Mouse (Mus musculus): ENCODE results near the gene Ift122. TPM values are rescaled to one million over a fixed set of nuclear protein-coding genes. Genes with fewer than 3 reads are reported as not detected.

Gene Ift122
- total RNA-seq, 2 experiments from 2014 or later = 0.38 TPM; not detected in 1

- ATAC-seq (replicated peaks; ENCODE audit: low FRiP score, poor library complexity, severe bottlenecking) = no peak
Measured at GRCm38 (mm10) chr6:115886894-115887293, 33.6 kb downstream of the Ift122 start.

GRCm38 (mm10) chr6:115888296-115888695 is 35.0 kb downstream of the Ift122 start:
- ATAC-seq (replicated peaks; ENCODE audit: low FRiP score, poor library complexity, severe bottlenecking) = no peak

GRCm38 (mm10) chr6:115890601-115891000 is 37.3 kb downstream of the Ift122 start:
- no peak for ATAC-seq (replicated peaks; ENCODE audit: low FRiP score, poor library complexity, severe bottlenecking)

GRCm38 (mm10) chr6:115891061-115891460 is 37.8 kb downstream of the Ift122 start:
- no peak for ATAC-seq (replicated peaks; ENCODE audit: low FRiP score, poor library complexity, severe bottlenecking)

GRCm38 (mm10) chr6:115891497-115892061 is 38.3 kb downstream of the Ift122 start:
- ATAC-seq (replicated peaks; ENCODE audit: low FRiP score, poor library complexity, severe bottlenecking) = no peak

- ATAC-seq (replicated peaks; ENCODE audit: low FRiP score, poor library complexity, severe bottlenecking) = no peak
Measured at GRCm38 (mm10) chr6:115892363-115892762, 39.1 kb downstream of the Ift122 start.

- no peak for ATAC-seq (replicated peaks; ENCODE audit: low FRiP score, poor library complexity, severe bottlenecking)
Measured at GRCm38 (mm10) chr6:115896346-115896745, 43.1 kb downstream of the Ift122 start.

- ATAC-seq (replicated peaks; ENCODE audit: low FRiP score, poor library complexity, severe bottlenecking) = no peak
Measured at GRCm38 (mm10) chr6:115897117-115897516, 43.8 kb downstream of the Ift122 start.

- no peak for ATAC-seq (replicated peaks; ENCODE audit: low FRiP score, poor library complexity, severe bottlenecking)
Measured at GRCm38 (mm10) chr6:115897926-115898520, 44.8 kb downstream of the Ift122 start.

- no peak for ATAC-seq (replicated peaks; ENCODE audit: low FRiP score, poor library complexity, severe bottlenecking)
Measured at GRCm38 (mm10) chr6:115901062-115901461, 47.8 kb downstream of the Ift122 start.

GRCm38 (mm10) chr6:115901489-115901931 is 48.2 kb downstream of the Ift122 start:
- ATAC-seq (replicated peaks; ENCODE audit: low FRiP score, poor library complexity, severe bottlenecking) = no peak

- ATAC-seq (replicated peaks; ENCODE audit: low FRiP score, poor library complexity, severe bottlenecking) = no peak
Measured at GRCm38 (mm10) chr6:115902545-115902944, 49.3 kb downstream of the Ift122 start.

- no peak for ATAC-seq (replicated peaks; ENCODE audit: low FRiP score, poor library complexity, severe bottlenecking)
Measured at GRCm38 (mm10) chr6:115905568-115905967, 52.3 kb downstream of the Ift122 start.

GRCm38 (mm10) chr6:115906455-115906854 is 53.2 kb downstream of the Ift122 start:
- no peak for ATAC-seq (replicated peaks; ENCODE audit: low FRiP score, poor library complexity, severe bottlenecking)

- no peak for ATAC-seq (replicated peaks; ENCODE audit: low FRiP score, poor library complexity, severe bottlenecking)
Measured at GRCm38 (mm10) chr6:115906871-115907270, 53.6 kb downstream of the Ift122 start.

- ATAC-seq (replicated peaks; ENCODE audit: low FRiP score, poor library complexity, severe bottlenecking) = no peak
Measured at GRCm38 (mm10) chr6:115908421-115908982, 55.2 kb downstream of the Ift122 start.

GRCm38 (mm10) chr6:115909052-115909451 is 55.8 kb downstream of the Ift122 start:
- no peak for ATAC-seq (replicated peaks; ENCODE audit: low FRiP score, poor library complexity, severe bottlenecking)

- no peak for ATAC-seq (replicated peaks; ENCODE audit: low FRiP score, poor library complexity, severe bottlenecking)
Measured at GRCm38 (mm10) chr6:115909940-115910339, 56.7 kb downstream of the Ift122 start.

GRCm38 (mm10) chr6:115911763-115912162 is 58.5 kb downstream of the Ift122 start:
- ATAC-seq (replicated peaks; ENCODE audit: low FRiP score, poor library complexity, severe bottlenecking) = no peak

- no peak for ATAC-seq (replicated peaks; ENCODE audit: low FRiP score, poor library complexity, severe bottlenecking)
Measured at GRCm38 (mm10) chr6:115913482-115913881, 60.2 kb downstream of the Ift122 start.

- no peak for ATAC-seq (replicated peaks; ENCODE audit: low FRiP score, poor library complexity, severe bottlenecking)
Measured at GRCm38 (mm10) chr6:115914511-115915202, 61.4 kb downstream of the Ift122 start.

Data from erythroid progenitor cell, adult 5-6 weeks (primary cell).